Mouse (Mus musculus): Measurements from ENCODE around the gene Pde4b. TPM values are rescaled to one million over a fixed set of nuclear protein-coding genes. Genes with fewer than 3 reads are reported as not detected.

Pde4b gene
- polyA plus RNA-seq, 1 experiment from 2014 or later, result 3.1 TPM

DNA sequence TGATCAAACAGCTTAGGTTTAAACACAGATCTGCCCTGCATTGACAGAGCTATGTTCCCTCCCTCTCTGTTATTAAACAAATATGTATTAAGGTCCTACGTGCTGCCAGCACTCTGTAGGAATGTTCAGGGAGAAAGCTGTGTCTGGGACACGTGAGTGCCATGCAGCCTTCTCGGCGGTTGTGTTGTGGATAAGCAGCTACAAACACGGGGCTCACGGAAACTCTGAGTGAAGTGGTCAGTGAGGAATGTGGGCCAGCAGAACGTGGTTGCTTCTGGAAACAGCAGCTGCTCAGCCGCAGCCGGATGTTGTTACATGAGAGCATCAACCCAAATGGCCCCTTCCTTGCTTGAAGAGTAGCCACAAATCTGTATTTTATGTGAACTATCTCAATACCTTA lies 547.9 kb downstream of the Pde4b start:
- Histone ChIP-seq H3K36me3 (ENCODE audit: control insufficient read depth, insufficient read depth) (no peaks in the 10 kb centered on the region), H3K9me3 (replicated peaks; ENCODE audit: control insufficient read depth, low read length) (no peaks in the 10 kb centered on the region), H3K4me1 (ENCODE audit: control insufficient read depth, low read depth, low read length) (peaks cover 4% of the 10 kb centered on the region), H3K27me3 (ENCODE audit: control insufficient read depth, insufficient read depth, low read depth, low read length) (no peaks in the 10 kb centered on the region), H3K4me3 (ENCODE audit: low read depth, low read length) (no peak overlapping the region), H3K9ac (ENCODE audit: low read depth, low read length) (no peak overlapping the region), H3K4me2 (ENCODE audit: low read depth, low read length) (no peak overlapping the region), H3K27ac (ENCODE audit: low read length) (no peak overlapping the region)
- ATAC-seq (ENCODE audit: low read depth), result peak; percentile 32; the same call in 1 of the 2 replicates
- 16% methylated on average over 9 of the region's 9 CpGs for WGBS (ENCODE audit: insufficient replicate concordance)

DNA sequence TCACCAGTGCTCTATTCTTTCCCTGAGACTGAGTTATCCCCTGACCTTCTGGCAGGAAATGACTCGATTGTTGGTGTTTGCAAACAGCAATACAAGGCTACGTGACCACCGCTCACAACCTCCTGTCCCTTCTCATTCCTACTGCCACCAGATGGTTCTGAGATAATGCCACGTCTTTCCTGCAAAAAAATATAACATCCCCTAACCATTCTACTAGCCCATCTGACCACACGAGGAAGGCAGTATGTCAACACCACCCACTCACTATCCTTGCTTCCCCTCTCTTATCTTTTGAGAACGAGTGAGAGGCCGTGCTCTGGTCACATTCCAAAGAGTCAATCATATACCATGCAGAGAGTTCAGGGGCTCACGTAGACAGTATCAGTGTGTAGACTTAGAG lies 548.6 kb downstream of the Pde4b start:
- WGBS (ENCODE audit: insufficient replicate concordance), result 4% methylated on average over 8 of the region's 8 CpGs
- H3K4me3 ChIP-seq (ENCODE audit: low read depth, low read length), result no peak overlapping the region
- no peaks in the 10 kb centered on the region for H3K36me3 ChIP-seq (ENCODE audit: control insufficient read depth, insufficient read depth)
- no peaks in the 10 kb centered on the region for H3K9me3 ChIP-seq (replicated peaks; ENCODE audit: control insufficient read depth, low read length)
- peak; percentile 68; the same call in 1 of the 2 replicates for ATAC-seq (ENCODE audit: low read depth)
- H3K27me3 ChIP-seq (ENCODE audit: control insufficient read depth, insufficient read depth, low read depth, low read length), result no peaks in the 10 kb centered on the region
- H3K27ac ChIP-seq (ENCODE audit: low read length), result no peak overlapping the region
- no peak overlapping the region for H3K9ac ChIP-seq (ENCODE audit: low read depth, low read length)
- H3K4me1 ChIP-seq (ENCODE audit: control insufficient read depth, low read depth, low read length), result peaks cover 4% of the 10 kb centered on the region
- H3K4me2 ChIP-seq (ENCODE audit: low read depth, low read length), result no peak overlapping the region

DNA sequence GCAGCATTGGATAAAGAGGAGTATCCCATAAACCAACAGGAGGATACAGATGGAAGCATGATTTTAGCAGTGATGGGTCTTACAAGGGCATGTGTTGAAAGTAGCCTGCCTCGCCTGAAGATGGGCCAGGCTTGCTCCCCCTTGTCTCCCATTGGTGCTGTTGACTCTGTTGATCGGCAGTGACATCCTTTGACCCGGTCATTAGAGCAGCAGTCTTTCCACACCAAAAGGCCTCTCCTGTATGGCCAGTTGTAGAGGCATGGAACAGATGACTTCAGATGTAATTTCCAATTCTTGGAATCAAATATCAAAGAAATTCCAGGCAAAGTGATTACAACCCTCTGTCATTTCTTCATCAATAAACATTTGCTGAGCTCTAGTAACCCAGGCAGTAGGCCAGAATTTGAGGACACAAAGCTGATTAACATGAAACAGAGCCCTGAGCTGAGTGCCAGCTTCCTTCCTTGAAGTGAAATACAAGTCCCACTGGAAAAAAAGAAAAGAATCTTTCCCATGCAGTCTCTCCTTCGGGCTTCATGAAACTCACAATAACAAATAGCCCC lies 550.1 kb downstream of the Pde4b start:
- Histone ChIP-seq H3K4me2 (ENCODE audit: low read depth, low read length) (no peak overlapping the region), H3K9ac (ENCODE audit: low read depth, low read length) (no peak overlapping the region), H3K27me3 (ENCODE audit: control insufficient read depth, insufficient read depth, low read depth, low read length) (no peaks in the 10 kb centered on the region), H3K4me3 (ENCODE audit: low read depth, low read length) (no peak overlapping the region), H3K27ac (ENCODE audit: low read length) (no peak overlapping the region), H3K4me1 (ENCODE audit: control insufficient read depth, low read depth, low read length) (peaks cover 4% of the 10 kb centered on the region), H3K36me3 (ENCODE audit: control insufficient read depth, insufficient read depth) (no peaks in the 10 kb centered on the region), H3K9me3 (replicated peaks; ENCODE audit: control insufficient read depth, low read length) (no peaks in the 10 kb centered on the region)
- WGBS (ENCODE audit: insufficient replicate concordance), result 68% methylated on average over 4 of the region's 4 CpGs
- ATAC-seq (ENCODE audit: low read depth), result no peak

DNA sequence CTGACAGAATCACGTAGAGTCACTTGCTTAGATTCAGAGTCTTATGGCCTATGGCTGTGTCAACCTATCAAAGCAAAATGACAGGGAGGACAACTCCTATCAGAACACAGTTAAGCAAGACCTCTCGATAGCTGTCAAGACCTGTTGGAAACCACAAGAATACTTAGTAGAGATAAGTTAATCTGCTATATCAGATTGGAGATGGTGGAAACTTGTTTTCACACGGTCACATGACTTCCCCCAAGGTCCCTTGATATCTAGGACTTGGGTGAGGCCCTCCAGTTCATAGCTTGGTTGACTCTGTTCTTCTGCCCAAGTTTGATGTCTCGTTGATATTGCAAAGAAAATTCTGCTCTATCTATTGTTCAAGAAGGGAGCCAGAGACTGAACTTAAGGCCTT lies 553.6 kb downstream of the Pde4b start:
- H3K9ac ChIP-seq (ENCODE audit: low read depth, low read length), result no peak overlapping the region
- no peaks in the 10 kb centered on the region for H3K4me1 ChIP-seq (ENCODE audit: control insufficient read depth, low read depth, low read length)
- H3K9me3 ChIP-seq (replicated peaks; ENCODE audit: control insufficient read depth, low read length), result no peaks in the 10 kb centered on the region
- WGBS (ENCODE audit: insufficient replicate concordance), result 42% methylated on average over 4 of the region's 4 CpGs
- H3K27me3 ChIP-seq (ENCODE audit: control insufficient read depth, insufficient read depth, low read depth, low read length), result no peaks in the 10 kb centered on the region
- H3K36me3 ChIP-seq (ENCODE audit: control insufficient read depth, insufficient read depth), result no peaks in the 10 kb centered on the region
- no peak for ATAC-seq (ENCODE audit: low read depth)
- H3K27ac ChIP-seq (ENCODE audit: low read length), result no peak overlapping the region
- H3K4me3 ChIP-seq (ENCODE audit: low read depth, low read length), result no peak overlapping the region
- H3K4me2 ChIP-seq (ENCODE audit: low read depth, low read length), result no peak overlapping the region

DNA sequence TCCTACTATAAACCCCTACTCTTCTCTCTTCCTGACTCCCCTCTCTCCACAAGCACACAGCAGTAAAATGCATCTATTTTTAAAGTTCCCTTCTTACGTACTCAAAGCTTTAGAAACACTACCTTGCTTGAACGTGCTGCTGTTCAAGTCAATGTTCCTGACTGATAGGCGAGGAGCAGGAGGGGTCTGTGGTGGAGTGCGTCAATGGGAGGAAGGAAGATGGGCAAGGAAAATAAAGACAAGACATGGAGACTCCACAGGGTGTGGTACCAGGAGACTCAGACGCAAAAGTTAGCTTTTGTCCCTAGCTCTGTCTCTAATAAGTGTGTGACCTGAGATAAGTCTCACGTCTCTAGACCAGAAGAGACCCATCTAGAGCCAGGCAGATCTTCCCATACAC lies 556.7 kb downstream of the Pde4b start:
- no peak overlapping the region for H3K27ac ChIP-seq (ENCODE audit: low read length)

DNA sequence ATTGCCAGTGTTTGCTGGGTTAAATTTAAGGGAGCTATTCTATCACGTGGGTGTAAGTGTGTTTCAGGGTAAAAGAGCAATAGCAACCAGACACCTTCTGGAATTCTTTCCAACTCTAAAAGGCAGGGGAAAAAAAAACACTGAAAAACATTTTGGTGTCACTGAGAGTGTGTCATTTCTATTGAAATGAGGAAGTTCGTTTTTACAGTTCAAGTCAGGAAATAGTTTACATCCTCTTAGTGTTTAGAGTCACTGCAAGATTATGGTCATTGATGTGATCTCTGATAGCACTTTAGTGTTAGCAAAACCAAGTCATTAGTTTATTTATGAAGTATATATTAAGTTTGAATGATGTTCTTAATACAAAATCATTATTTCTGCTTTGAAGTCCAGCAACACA lies 559.7 kb downstream of the Pde4b start:
- Histone ChIP-seq H3K4me1 (ENCODE audit: control insufficient read depth, low read depth, low read length) (no peaks in the 10 kb centered on the region; the same call in 1 of the 2 replicates), H3K9ac (ENCODE audit: low read depth, low read length) (no peak overlapping the region), H3K4me2 (ENCODE audit: low read depth, low read length) (no peak overlapping the region), H3K36me3 (ENCODE audit: control insufficient read depth, insufficient read depth) (no peaks in the 10 kb centered on the region), H3K9me3 (replicated peaks; ENCODE audit: control insufficient read depth, low read length) (no peaks in the 10 kb centered on the region), H3K27me3 (ENCODE audit: control insufficient read depth, insufficient read depth, low read depth, low read length) (no peaks in the 10 kb centered on the region), H3K27ac (ENCODE audit: low read length) (no peak overlapping the region), H3K4me3 (ENCODE audit: low read depth, low read length) (no peak overlapping the region)
- whole genome bisulfite sequencing (ENCODE audit: insufficient replicate concordance), result 5% methylated on average over 2 of the region's 2 CpGs
- ATAC-seq (ENCODE audit: low read depth), result no peak

More for the DNA sequence above, 556.7 kb downstream of the Pde4b start:
- H3K4me1 ChIP-seq (ENCODE audit: control insufficient read depth, low read depth, low read length), result no peaks in the 10 kb centered on the region; the same call in 1 of the 2 replicates
- no peaks in the 10 kb centered on the region for H3K9me3 ChIP-seq (replicated peaks; ENCODE audit: control insufficient read depth, low read length)
- H3K36me3 ChIP-seq (ENCODE audit: control insufficient read depth, insufficient read depth), result no peaks in the 10 kb centered on the region
- WGBS (ENCODE audit: insufficient replicate concordance), result 26% methylated on average over 6 of the region's 6 CpGs
- no peaks in the 10 kb centered on the region for H3K27me3 ChIP-seq (ENCODE audit: control insufficient read depth, insufficient read depth, low read depth, low read length)
- ATAC-seq (ENCODE audit: low read depth), result no peak
- H3K9ac ChIP-seq (ENCODE audit: low read depth, low read length), result no peak overlapping the region
- H3K4me2 ChIP-seq (ENCODE audit: low read depth, low read length), result no peak overlapping the region
- no peak overlapping the region for H3K4me3 ChIP-seq (ENCODE audit: low read depth, low read length)

DNA sequence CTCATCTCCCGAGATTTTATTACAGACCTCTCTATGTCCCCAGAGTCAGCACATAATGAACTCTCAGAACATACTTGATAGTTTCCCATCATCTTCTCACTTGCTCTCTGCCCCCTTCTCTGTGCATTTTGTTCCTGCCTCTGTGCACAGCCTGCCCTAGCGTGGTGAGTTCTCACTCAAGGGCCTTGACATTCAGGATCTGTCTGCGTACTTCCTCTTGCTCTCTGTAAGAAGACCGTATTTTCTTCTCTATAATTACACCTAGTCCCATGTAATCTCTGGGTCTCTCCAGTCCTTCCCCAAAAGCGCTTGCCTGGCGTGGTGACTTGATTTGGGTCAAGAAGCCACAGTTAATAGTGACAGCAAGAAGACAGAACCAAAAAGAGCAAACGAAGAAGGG lies 568.0 kb downstream of the Pde4b start:
- no peak for ATAC-seq (ENCODE audit: low read depth)
- H3K9me3 ChIP-seq (replicated peaks; ENCODE audit: control insufficient read depth, low read length), result no peaks in the 10 kb centered on the region
- H3K36me3 ChIP-seq (ENCODE audit: control insufficient read depth, insufficient read depth), result no peaks in the 10 kb centered on the region
- H3K4me2 ChIP-seq (ENCODE audit: low read depth, low read length), result no peak overlapping the region
- H3K4me3 ChIP-seq (ENCODE audit: low read depth, low read length), result no peak overlapping the region
- no peak overlapping the region for H3K9ac ChIP-seq (ENCODE audit: low read depth, low read length)
- 39% methylated on average over 7 of the region's 7 CpGs for WGBS (ENCODE audit: insufficient replicate concordance)
- H3K4me1 ChIP-seq (ENCODE audit: control insufficient read depth, low read depth, low read length), result no peaks in the 10 kb centered on the region
- H3K27ac ChIP-seq (ENCODE audit: low read length), result no peak overlapping the region
- H3K27me3 ChIP-seq (ENCODE audit: control insufficient read depth, insufficient read depth, low read depth, low read length), result no peaks in the 10 kb centered on the region

DNA sequence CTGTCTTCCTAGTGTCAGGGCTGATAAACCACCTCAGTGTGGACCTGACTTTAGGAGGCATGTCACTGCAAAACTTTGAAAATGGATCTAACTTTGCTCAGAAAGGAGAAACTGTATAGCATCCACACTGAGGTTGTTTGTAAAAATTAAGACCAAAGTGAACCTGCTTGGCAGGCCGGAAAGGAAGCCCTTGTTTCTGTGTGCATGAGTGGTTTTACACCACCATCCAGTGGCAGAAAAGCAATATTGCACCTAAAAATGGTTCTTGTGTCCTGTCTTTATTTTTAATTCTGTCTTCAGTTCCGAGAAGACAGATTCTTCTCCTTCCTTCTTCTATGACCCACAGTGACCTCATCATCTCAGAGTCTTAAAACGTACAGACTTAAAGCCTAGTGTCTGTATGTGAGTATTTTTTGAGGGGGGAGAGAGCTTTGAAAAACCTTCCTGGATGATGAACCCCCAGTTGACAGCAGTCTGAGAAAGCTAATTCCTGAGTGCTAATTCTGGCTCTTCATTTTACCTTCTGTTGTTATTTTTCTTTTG lies 569.2 kb downstream of the Pde4b start:
- no peaks in the 10 kb centered on the region for H3K4me1 ChIP-seq (ENCODE audit: control insufficient read depth, low read depth, low read length)
- H3K27me3 ChIP-seq (ENCODE audit: control insufficient read depth, insufficient read depth, low read depth, low read length), result no peaks in the 10 kb centered on the region
- H3K9ac ChIP-seq (ENCODE audit: low read depth, low read length), result no peak overlapping the region
- H3K4me2 ChIP-seq (ENCODE audit: low read depth, low read length), result no peak overlapping the region
- WGBS (ENCODE audit: insufficient replicate concordance), result 6% methylated on average over 3 of the region's 3 CpGs
- H3K9me3 ChIP-seq (replicated peaks; ENCODE audit: control insufficient read depth, low read length), result no peaks in the 10 kb centered on the region
- ATAC-seq (ENCODE audit: low read depth), result no peak
- no peak overlapping the region for H3K27ac ChIP-seq (ENCODE audit: low read length)
- H3K4me3 ChIP-seq (ENCODE audit: low read depth, low read length), result no peak overlapping the region
- no peaks in the 10 kb centered on the region for H3K36me3 ChIP-seq (ENCODE audit: control insufficient read depth, insufficient read depth)
